Mouse (Mus musculus): ENCODE results near the gene Ppm1b.

DNA sequence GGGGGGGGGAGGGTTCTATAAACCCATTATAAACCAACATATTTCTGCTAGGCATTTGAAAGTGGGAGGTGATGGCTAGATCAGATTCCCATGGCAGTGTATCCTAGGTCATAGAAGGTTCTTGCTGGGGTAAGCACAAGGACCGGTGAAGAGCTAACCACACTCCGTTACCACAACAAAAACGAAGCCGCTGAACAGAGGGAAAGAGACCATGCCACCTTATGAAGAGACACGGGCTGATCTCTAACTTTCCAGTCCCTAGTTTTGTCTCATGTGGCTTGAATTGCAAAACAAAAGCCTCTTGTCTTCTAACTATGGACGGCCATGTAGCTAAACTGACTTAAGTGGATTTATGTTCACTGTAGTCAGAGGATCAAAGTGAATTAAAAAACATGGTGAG lies 12.2 kb upstream of the Ppm1b start:
- TF ChIP-seq CTCF (IDR thresholded peaks at IDR 0.05; ENCODE audit: low read depth, low read length) (no peak), POLR2A (IDR thresholded peaks at IDR 0.05; ENCODE audit: borderline replicate concordance, low read depth, low read length) (no peak)
